Mouse (Mus musculus) cerebellum, postnatal 14 days (tissue): ENCODE results near the gene Rwdd3.
A peak's percentile ranks its signal among the peaks of the same experiment; 100 is the strongest.

ENCODE experiments used
- DNase-seq, 2 experiments: peaks; one replicate each; pipeline ENCODE4 v3.0.0; 2021; ENCODE audit warnings: mixed read lengths in 2 of 2

Gene Rwdd3

DNA sequence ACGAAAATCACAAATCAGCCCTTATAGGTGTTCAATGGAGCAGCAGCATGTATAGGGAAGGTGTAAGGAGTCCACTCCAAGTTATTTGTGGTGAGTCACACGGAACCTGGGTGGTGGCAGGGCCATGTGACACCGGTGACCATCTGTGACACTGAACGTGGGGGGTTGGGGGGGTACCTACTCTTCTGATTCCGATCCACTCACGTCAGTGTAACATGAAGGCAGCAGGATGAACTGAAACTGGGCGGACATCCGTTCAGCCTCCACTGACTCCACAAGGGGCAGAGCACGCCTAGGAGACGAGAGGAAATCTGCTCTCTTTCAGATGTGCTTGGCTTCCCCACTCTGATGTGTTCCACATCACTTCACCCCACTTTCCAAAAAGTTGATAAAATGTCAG is 11.9 kb downstream of the Rwdd3 start:
- peak; percentile 81 to 89 for DNase-seq

DNA sequence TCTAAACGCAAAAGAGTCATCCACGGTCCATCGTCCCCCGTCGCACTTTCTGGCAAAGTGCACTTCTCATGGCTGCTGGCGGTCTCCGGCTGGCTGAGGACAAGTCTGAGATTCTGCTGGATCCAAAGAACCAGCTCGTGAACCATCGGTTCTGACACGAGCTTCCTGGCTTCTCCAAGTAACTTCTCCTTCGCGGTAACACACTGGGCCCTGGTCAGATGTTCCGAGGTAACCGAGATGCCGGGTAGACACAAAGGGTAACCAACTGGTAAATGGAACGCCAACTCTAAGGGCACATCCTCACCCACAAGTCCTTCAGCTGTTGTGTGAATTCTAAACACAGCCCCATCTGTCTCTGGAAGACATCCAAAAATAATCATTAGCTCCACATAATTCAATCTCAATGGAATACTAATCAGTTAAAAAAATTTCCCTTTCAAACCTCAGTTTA is 12.6 kb downstream of the Rwdd3 start:
- DNase-seq, result peak; percentile 86

DNA sequence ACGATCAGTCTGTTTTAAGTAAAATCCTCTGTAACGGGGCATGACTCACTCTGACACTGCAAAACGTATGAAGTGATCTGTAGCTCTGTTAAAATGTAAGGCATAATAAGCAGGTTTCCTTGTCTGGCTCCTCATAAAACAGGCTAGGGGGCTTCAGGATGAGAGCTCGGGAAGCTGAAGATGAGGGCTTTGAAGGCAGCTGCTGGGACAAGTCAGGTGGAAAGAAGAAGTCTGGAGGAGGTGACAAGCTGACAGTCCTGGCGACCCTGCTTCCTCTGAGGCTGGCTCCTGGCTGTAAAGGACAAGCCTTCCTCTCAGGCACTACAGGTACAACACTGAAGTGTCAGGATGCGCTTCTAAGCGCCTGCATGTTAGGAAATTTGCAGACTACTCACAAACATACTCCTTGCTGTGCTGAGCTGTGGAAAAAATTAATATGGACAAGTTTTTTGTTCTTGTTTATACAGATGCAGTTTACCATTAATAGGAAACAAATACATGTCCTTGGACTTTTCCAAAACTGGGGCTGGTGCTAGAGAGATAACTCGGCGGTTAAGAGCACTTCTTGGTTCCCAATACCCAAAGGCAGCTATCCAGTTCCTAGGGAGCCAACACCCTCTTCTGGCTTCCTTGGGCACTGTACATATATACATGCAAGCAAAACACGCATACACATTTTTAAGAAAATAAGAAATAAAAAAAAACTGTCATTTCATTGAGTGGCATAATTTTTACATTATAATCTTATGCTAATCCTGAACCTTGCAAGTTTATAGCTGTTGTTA is 13.8 kb downstream of the Rwdd3 start:
- DNase-seq, result peak; percentile 56 to 64

DNA sequence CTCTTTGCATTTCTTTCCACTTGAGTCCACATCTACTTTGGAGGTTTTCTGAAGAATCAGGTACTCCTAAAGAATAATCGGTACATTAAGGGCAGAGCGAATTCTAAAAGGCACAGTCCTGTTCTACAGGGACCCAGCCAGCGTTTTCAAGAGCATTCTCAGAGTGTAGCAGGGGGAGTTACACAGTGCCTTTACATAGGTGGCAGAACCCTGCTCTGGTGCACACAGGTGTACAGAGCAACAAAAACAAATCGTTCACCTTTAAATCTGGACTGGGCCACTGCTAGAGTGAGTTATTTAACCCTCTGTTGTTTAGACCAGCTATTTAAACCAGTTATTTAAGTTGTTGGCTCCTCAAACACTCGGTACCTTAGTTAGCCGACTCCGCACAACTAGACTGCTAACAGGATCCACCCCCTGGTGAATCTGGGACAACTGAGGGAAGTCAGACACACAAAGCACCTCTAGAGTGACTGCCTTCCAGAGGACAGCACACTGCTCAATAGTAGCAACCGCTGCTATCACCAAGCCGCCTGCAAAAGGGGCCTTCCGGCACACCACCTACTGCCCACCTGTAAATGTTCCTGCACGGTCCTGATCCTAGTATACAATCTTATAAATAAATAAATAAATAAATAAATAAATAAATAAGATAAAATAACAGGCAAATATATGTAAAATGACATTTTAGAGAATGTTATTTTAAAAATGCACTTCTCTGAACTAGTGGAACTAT is 14.9 kb downstream of the Rwdd3 start:
- peak; percentile 27 to 39 for DNase-seq

DNA sequence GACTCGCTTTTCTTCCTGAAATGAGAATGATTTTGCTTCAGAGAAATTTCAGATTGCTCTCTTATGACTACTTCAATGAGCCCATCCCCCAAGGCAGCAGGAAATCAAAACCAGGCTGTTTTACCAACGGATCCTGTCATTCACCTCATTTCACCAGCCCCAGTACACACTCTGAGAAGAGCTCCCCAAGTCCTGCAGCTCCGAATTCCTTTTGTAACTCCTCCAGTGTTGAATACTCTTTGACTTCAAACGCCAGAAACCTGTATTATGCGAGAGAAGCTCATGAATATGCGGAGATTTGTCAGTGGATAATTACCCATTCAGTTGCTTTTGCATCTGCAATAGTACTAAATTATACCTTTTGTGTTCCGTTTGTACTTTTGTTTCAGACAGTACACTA is 15.5 kb downstream of the Rwdd3 start:
- DNase-seq, result peak; percentile 46 to 56

DNA sequence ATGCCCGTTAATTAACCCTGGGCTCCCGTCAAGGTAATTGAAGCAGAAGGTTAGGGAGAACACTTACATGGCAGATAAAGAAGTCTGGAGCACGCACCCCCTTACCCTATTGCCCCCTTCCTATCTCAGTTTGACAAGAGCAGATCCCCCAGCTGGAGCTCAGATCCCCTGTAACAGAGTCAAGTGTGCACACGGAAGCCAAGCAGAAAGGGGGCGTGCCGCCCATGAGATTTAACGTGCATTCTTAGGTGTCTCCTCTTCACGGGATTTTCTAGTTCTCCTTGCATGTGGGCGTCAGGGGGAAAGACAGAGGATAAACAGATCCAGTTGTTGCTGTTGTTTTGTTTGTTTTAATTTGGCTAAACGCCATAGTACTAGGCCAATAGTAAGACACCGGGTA is 37.6 kb downstream of the Rwdd3 start:
- no peak for DNase-seq

DNA sequence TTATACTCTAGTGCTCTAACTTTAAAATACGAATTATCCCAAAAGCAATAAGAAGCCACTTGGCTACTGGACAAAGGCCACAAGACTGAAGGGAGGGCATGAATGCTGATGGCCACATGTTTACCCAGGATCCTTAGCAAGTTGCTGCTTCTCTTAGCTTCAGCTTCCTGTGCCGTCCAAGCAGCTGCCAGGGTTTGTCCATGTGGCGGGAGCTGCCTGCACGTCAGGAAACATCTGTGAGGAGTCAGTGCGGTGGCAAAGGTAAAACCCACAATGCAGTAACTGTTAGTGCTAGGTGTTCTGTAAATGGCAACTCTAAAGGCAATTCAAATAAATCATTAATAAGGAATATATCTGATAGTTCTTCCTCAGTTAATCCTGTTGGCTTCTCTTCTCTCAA is 38.5 kb downstream of the Rwdd3 start:
- no peak for DNase-seq

DNA sequence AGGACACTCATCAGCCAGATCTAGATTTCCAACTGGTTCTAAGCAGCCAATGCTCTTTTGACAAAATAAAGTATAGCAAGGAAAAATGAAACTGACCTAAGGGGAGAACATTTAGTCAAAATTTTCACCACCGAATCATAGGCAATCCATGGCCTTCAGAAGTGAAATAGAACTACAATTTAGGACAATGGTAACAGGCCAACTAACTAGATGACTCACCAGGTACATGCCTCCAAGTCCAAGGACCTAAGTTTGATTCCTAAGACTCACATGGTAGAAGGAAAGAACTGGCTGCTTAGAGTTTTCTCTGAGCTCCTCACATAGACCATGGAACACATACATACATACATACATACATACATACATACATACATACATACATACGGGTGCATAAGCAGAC is 44.3 kb downstream of the Rwdd3 start:
- DNase-seq, result no peak

DNA sequence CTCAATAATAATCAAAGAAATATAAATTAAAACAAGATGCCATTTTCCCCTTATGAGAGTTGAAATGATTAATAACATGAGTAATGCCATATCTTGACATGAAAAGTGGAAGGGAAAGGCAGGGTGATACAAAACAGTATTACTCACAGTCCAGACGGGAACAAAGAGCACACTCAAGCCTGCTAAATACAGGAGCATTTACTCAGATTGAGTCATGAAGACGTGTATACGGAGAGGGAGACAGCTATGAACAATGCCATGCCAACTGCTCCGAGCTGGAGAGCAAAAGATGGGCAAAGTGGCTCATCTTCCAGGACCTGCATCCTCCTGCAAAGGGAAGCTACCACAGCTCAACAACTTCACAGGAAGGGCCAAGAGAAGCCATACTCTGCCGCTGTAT is 45.0 kb downstream of the Rwdd3 start:
- no peak for DNase-seq

DNA sequence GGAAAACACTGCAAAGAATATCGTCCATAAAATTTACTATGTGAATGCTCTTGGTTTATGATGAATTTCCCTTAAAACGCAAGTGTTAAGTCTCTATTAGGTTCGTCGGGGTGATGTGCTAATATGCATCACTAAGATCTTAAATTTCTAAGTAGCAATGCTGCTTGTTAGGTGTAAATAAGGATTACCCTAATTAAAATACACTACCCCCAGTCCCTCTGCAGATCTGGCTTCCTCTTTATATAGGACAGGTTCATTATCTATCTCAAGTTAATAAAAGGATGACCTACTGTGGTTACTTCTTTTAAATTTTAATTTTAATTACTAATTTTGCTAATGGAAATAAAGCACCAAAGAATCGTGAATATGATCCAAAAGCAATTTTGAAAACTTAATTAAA is 50.4 kb downstream of the Rwdd3 start:
- no peak for DNase-seq

DNA sequence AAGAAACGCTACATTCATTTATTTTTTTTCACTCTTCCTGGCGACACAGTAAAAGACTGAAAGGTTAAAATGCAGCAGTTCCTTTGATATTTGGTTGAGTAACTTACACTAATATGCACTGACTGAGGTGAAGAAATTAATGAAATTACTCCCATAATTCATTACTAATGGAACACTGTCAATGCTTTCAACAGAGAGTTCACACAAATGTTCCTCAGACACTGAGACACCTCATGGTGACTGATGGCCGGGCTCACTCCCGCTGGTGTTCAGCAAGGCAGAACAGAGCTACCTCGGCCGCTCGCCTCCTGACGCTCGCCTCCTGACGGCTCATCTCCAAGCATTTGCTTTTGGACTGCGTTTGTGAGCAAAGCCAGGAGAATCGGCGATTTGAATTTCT is 54.9 kb downstream of the Rwdd3 start:
- DNase-seq, result peak; percentile 14 to 28

DNA sequence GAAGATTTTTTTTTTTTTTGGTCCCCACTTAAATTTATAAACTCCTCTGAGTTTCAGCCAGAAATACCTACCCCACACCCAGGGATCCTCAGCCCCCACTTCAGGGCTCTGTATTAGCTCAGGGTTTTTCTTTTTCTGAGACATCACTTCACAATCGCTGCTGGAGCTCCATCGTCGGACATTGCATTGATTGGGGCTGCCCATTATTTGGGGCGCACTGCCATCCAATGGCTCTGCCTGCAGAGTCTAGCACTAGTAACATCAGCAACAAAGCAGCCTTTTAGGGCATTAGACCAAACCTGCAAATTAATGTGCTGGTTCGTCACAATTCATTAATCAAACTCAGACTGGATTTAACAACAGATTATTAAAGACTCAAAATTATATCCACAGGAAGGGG is 55.4 kb downstream of the Rwdd3 start:
- DNase-seq, result no peak

DNA sequence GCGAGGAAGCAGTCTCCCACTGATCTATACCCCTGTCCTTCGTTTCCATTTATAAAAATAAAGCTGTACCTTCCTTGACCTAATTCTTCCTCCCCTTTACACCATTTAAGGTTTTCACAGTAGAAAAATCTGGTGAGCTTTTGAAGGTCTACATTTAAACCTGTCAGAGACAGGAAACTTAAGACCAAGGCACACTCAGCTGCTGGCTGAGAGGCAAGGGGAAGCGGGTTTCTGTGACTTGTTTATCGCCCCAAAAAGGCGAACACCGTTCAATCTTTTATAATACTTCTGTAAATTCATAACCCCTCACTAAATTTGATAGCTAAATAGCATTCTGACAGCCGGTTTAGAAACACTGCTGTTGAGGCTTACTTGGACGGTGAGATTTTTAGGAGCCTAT is 60.4 kb downstream of the Rwdd3 start:
- DNase-seq, result no peak

DNA sequence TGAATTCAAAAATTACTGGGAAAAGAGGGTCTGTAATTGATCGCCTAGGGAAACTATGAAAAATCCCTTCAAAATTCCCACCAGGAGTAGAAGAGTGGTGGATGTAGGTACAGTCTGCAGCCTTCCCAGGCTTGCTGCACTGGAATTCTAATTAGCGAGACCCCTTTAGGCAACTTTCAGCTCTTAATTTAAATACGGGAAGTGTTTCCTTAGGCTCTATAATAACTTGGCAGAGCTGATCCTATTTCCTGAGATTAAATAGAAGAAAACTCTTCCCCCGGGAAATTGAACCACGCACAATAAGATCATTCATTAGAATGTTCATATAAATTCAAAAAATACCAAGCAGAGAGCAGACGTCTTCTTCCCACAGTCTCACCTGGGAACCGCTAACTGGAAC is 61.1 kb downstream of the Rwdd3 start:
- no peak for DNase-seq

DNA sequence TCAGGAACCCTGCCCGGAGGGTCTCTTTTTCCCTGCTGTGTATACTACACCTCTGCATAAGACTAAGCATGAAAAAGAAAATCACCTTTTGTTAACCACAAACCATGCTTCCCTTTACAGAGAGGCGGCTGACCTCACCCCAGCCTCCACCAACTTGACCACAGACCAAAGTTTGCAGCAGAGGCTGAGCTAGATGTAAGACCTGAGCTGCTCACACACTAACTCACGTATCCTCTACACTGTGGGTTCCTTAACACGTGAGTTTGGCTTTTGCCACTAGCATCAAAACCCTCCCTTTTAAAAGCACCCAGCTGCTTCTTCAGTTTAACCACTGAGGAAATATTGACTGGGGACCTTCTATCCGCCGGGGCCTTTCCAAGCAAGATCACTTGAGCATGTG is 64.0 kb downstream of the Rwdd3 start:
- DNase-seq, result no peak

DNA sequence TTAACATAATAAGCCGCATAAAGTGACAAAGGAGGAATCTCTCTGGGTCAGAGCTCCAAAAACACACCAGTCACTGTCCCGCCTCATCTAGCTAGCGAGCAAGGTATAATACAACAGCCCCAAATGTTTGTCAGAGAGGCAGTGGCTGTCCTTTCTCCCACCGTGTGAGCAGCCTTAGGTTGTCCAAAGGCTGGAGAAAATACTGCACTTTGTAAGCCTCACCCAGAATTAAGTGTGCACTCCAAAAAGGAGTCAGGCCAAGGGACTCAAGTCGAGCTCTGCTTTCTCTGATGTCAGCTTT is 66.1 kb downstream of the Rwdd3 start:
- no peak for DNase-seq
